Mouse (Mus musculus): Measurements from ENCODE around the gene Fam205a1.
"Not testable (repeated sequence)": the region's sequence is repeated elsewhere in the genome, so short reads cannot be mapped to it uniquely, and the experiment has no call there.

Gene Fam205a1

GRCm38 (mm10) chr4:42856671-42857070 is 3.0 kb upstream of the Fam205a1 start, which contains the start of gene Gm12394:
TSS of gene Gm12394 (minus strand) at chr4:42856771.
- in situ Hi-C loops (cut with MboI; ENCODE audit: unreplicated experiment in 2 of 2): not testable (repeated sequence)
